8 mouse cellular contexts compared by ENCODE assay signal in the genomic region with DNA sequence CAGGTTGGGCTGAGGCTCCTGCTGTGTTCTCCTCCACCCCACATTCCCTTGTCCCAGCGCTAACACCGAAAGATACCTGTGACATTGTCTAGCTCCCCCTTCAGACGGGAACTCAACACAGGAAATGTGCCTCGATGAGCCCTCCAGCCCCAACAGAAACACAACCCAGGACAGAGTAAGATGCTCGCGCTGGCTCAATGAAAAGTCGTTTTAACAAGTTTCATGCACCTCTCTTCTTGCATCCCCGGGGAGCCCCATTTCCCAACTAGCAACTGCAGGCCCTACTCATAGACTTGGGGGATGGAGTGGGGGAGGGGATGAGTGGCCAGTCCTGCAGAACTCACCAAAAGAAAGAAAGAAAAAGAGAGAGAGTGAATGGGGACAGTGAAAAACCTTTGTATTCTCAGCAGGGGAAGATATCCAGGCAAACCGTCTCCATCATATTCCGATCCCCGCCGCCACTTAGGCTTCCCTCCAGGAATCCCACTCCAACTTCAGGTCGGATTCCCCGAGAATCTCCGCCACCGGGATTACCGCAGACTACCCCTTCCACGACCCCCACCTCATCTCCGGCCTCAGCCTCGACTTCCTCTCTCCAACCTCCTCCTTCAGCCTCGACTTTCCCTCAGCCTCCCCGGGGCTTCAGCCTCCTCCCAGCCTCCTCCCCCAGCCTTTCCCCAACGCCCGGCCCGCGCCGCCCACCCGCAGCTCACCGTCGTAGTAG. TPM values are rescaled to one million over a fixed set of nuclear protein-coding genes. Genes with fewer than 3 reads are reported as not detected.
DNase-seq lines count a peak whose midpoint lies in the region; ATAC-seq and TF ChIP-seq lines count a peak whose summit lies in the region.

No protein-coding gene starts in this region.

- WGBS in lung, adult 2 months: under 1% methylated on average over 30 of the region's 30 CpGs
- WGBS in intestine, embryonic 16.5 days: under 1% methylated on average over 30 of the region's 30 CpGs

- peaks cover 6% of the 10 kb centered on the region; the same call in 1 of the 2 replicates for H3K4me1 ChIP-seq in lung, adult 2 months (ENCODE audit: control insufficient read depth, insufficient read depth, low read length)
- H3K4me1 ChIP-seq in intestine, embryonic 16.5 days (ENCODE audit: control insufficient read depth, insufficient read depth, low read length): peaks cover 17% of the 10 kb centered on the region

- H3K9me3 ChIP-seq in intestine, embryonic 16.5 days (ENCODE audit: control insufficient read depth, low read length): no peaks in the 10 kb centered on the region

- no peak for TF ChIP-seq POLR2A in lung, adult 2 months (IDR thresholded peaks at IDR 0.05; ENCODE audit: borderline replicate concordance, extremely low read depth, low read depth, low read length)

- ATAC-seq in erythroid progenitor cell, adult 5-6 weeks (replicated peaks; ENCODE audit: low FRiP score, poor library complexity, severe bottlenecking): peak; percentile 36
- ATAC-seq in intestine, embryonic 16.5 days: no peak; the same call in none of the 2 replicates

- no peaks in the 10 kb centered on the region for H3K27me3 ChIP-seq in intestine, embryonic 16.5 days (replicated peaks; ENCODE audit: control insufficient read depth, insufficient read depth, low read length)
- no peaks in the 10 kb centered on the region for H3K27me3 ChIP-seq in splenic B cell, adult 2 months (ENCODE audit: control insufficient read depth, insufficient read depth, low read length, poor library complexity, severe bottlenecking)

- 0 out of 2 replicates have a peak, but pooled peaks cover 3% of the 10 kb centered on the region for H3K36me3 ChIP-seq in intestine, embryonic 16.5 days (ENCODE audit: control insufficient read depth, insufficient read depth, low read length)
- peaks cover 2% of the 10 kb centered on the region; the same call in 1 of the 2 replicates for H3K36me3 ChIP-seq in splenic B cell, adult 2 months (ENCODE audit: control insufficient read depth, insufficient read depth, low read length, poor library complexity, severe bottlenecking)

- H3K4me2 ChIP-seq in intestine, embryonic 16.5 days (ENCODE audit: low read depth, low read length): peak overlapping the region; percentile 86

- H3K9ac ChIP-seq in intestine, embryonic 16.5 days (ENCODE audit: low read depth, low read length): peak overlapping the region; percentile 89

- TF ChIP-seq CTCF in lung, adult 2 months (IDR thresholded peaks at IDR 0.05; ENCODE audit: insufficient read depth, low read length): 0 out of 2 replicates have a peak, but pooled peaks have one; percentile 15

- H3K4me3 ChIP-seq in lung, adult 2 months (replicated peaks; ENCODE audit: extremely low read depth, low read depth, low read length): peak overlapping the region; percentile 79
- peak overlapping the region; percentile 90 for H3K4me3 ChIP-seq in intestine, embryonic 16.5 days (ENCODE audit: low read length)

- peak; percentile 21 for DNase-seq in lung, adult 2 months
- DNase-seq in lung, postnatal 25 days (ENCODE audit: low spot score): no peak
- DNase-seq in brain, adult 2 months (ENCODE audit: low read depth, low spot score): peak; percentile 20
- DNase-seq in lung, postnatal 10 days: peak; percentile 21
- peak; percentile 51 for DNase-seq in splenic B cell, adult 2 months (ENCODE audit: low read depth, low spot score)
- DNase-seq in right cerebral cortex, postnatal 25 days: no peak

- H3K27ac ChIP-seq in intestine, embryonic 16.5 days (ENCODE audit: low read length): peak overlapping the region; percentile 86

RNA-seq across cellular contexts. Expression of gene Hdac1, which starts 0.5 kb away (rescaled TPM):
- 35.3 and 64.8 TPM in 2 replicates for polyA plus RNA-seq in lung, adult 2 months (2012; rRNA removed)
- total RNA-seq in erythroid progenitor cell, adult 5-6 weeks (2015; ENCODE audit: low replicate concordance): 100 and 125 TPM in 2 replicates
- 102 and 111 TPM in 2 replicates for total RNA-seq in erythroid progenitor cell, adult 5-6 weeks (2017; ENCODE audit: low replicate concordance)
- 196 and 207 TPM in 2 replicates for polyA plus RNA-seq in intestine, embryonic 16.5 days (2015; fragmentation: Nextera tagmentation; extraction: Ambion mirVana)

RNA-seq across cellular contexts. Expression of gene Marcksl1, which starts 28.6 kb away (rescaled TPM):
- polyA plus RNA-seq in lung, adult 2 months (2012; rRNA removed): 16.6 and 18.6 TPM in 2 replicates
- total RNA-seq in erythroid progenitor cell, adult 5-6 weeks (2015; ENCODE audit: low replicate concordance): 13.8 and 16.9 TPM in 2 replicates
- 4.4 and 10.6 TPM in 2 replicates for total RNA-seq in erythroid progenitor cell, adult 5-6 weeks (2017; ENCODE audit: low replicate concordance)
- 289 and 312 TPM in 2 replicates for polyA plus RNA-seq in intestine, embryonic 16.5 days (2015; fragmentation: Nextera tagmentation; extraction: Ambion mirVana)

RNA-seq across cellular contexts. Expression of gene Lck, which starts 31.4 kb away (rescaled TPM):
- polyA plus RNA-seq in lung, adult 2 months (2012; rRNA removed): 7.9 and 11.8 TPM in 2 replicates
- total RNA-seq in erythroid progenitor cell, adult 5-6 weeks (2015; ENCODE audit: low replicate concordance): 8.0 and 23.1 TPM in 2 replicates
- total RNA-seq in erythroid progenitor cell, adult 5-6 weeks (2017; ENCODE audit: low replicate concordance): 8.5 and 10.1 TPM in 2 replicates
- 6.1 and 7.9 TPM in 2 replicates for polyA plus RNA-seq in intestine, embryonic 16.5 days (2015; fragmentation: Nextera tagmentation; extraction: Ambion mirVana)

RNA-seq across cellular contexts. Expression of gene Fam167b, which starts 36.3 kb away (rescaled TPM):
- 1.9 and 2.7 TPM in 2 replicates for polyA plus RNA-seq in lung, adult 2 months (2012; rRNA removed)
- not detected in 2 replicates for total RNA-seq in erythroid progenitor cell, adult 5-6 weeks (2015; ENCODE audit: low replicate concordance)
- total RNA-seq in erythroid progenitor cell, adult 5-6 weeks (2017; ENCODE audit: low replicate concordance): not detected in 2 replicates
- polyA plus RNA-seq in intestine, embryonic 16.5 days (2015; fragmentation: Nextera tagmentation; extraction: Ambion mirVana): 2.3 and 2.4 TPM in 2 replicates

RNA-seq across cellular contexts. Expression of gene Fam229a, which starts 51.0 kb away (rescaled TPM):
- polyA plus RNA-seq in lung, adult 2 months (2012; rRNA removed): 0.80 and 1.1 TPM in 2 replicates
- total RNA-seq in erythroid progenitor cell, adult 5-6 weeks (2015; ENCODE audit: low replicate concordance): 7.5 TPM in 1 of 2 replicates, not detected in the other
- total RNA-seq in erythroid progenitor cell, adult 5-6 weeks (2017; ENCODE audit: low replicate concordance): not detected in 2 replicates
- not detected in 2 replicates for polyA plus RNA-seq in intestine, embryonic 16.5 days (2015; fragmentation: Nextera tagmentation; extraction: Ambion mirVana)

Comparison
In these comparisons a context has a peak if more than half of its experiments do, and no peak if none do; other contexts are left out.
1. DNase-seq: peak in lung, adult 2 months (single experiment), brain, adult 2 months (single experiment), lung, postnatal 10 days (single experiment) and splenic B cell, adult 2 months (single experiment); none in lung, postnatal 25 days (single experiment) and right cerebral cortex, postnatal 25 days (single experiment).
2. RNA of gene Marcksl1, which starts 28.6 kb away (polyA plus RNA-seq): 289 to 312 TPM in intestine, embryonic 16.5 days; 16.6 to 18.6 TPM in lung, adult 2 months; every median in the first group is over 10 times any median in the second.